Mouse (Mus musculus) cerebellum, adult 2 months (tissue): ENCODE results near the gene Cd79b.

Source experiments
- CTCF ChIP-seq: fragments of 200-500 bp; IDR thresholded peaks from 2 replicates; pipeline ENCODE4 v1.5.1; 2011; ENCODE audit warnings: low read depth, mild to moderate bottlenecking, control low read depth, low read length, moderate library complexity, borderline replicate concordance; ENCODE audit not compliant: insufficient read depth
- POLR2A ChIP-seq: fragments of 200-500 bp; IDR thresholded peaks from 2 replicates; pipeline ENCODE4 v1.6.1; 2011; ENCODE audit warnings: low read length, control low read depth, borderline replicate concordance; ENCODE audit not compliant: insufficient read depth

GRCm38 (mm10) chr11:106306758-106307157, 7.8 kb downstream of the Cd79b start:
- TF ChIP-seq CTCF (no peak), POLR2A (no peak)
